Mouse (Mus musculus) liver (tissue): ENCODE measurements around the gene Ctla4.

Experiments
- DNase-seq: peaks from one replicate; pipeline ENCODE4 v3.0.0-alpha.2; 2020; ENCODE audit warnings: mixed read lengths

Gene Ctla4

GRCm38 (mm10) chr1:60930397-60930796 is 43.6 kb downstream of the Ctla4 start:
- DNase-seq: no peak

- DNase-seq: no peak
Observed at GRCm38 (mm10) chr1:60935968-60936581, 49.3 kb downstream of the Ctla4 start.

- DNase-seq: no peak
Observed at GRCm38 (mm10) chr1:60936963-60937711, 50.3 kb downstream of the Ctla4 start.

- no peak for DNase-seq
Observed at GRCm38 (mm10) chr1:60938256-60938655, 51.5 kb downstream of the Ctla4 start.

- no peak for DNase-seq
Observed at GRCm38 (mm10) chr1:60938974-60939373, 52.2 kb downstream of the Ctla4 start.

GRCm38 (mm10) chr1:60940023-60940422 is 53.2 kb downstream of the Ctla4 start:
- no peak for DNase-seq

GRCm38 (mm10) chr1:60940620-60941019 is 53.8 kb downstream of the Ctla4 start:
- no peak for DNase-seq

GRCm38 (mm10) chr1:60941056-60942048 is 54.6 kb downstream of the Ctla4 start:
- DNase-seq: no peak

- DNase-seq: no peak
Observed at GRCm38 (mm10) chr1:60942921-60943320, 56.1 kb downstream of the Ctla4 start.

GRCm38 (mm10) chr1:60945633-60946401 is 59.0 kb downstream of the Ctla4 start:
- no peak for DNase-seq

- no peak for DNase-seq
Observed at GRCm38 (mm10) chr1:60948112-60948511, 61.3 kb downstream of the Ctla4 start.

- no peak for DNase-seq
Observed at GRCm38 (mm10) chr1:60952958-60953357, 66.2 kb downstream of the Ctla4 start.

- no peak for DNase-seq
Observed at GRCm38 (mm10) chr1:60953686-60954085, 66.9 kb downstream of the Ctla4 start.

- no peak for DNase-seq
Observed at GRCm38 (mm10) chr1:60954759-60955158, 68.0 kb downstream of the Ctla4 start.

GRCm38 (mm10) chr1:60955186-60955585 is 68.4 kb downstream of the Ctla4 start:
- no peak for DNase-seq

- no peak for DNase-seq
Observed at GRCm38 (mm10) chr1:60956196-60956595, 69.4 kb downstream of the Ctla4 start.

GRCm38 (mm10) chr1:60958287-60958686 is 71.5 kb downstream of the Ctla4 start:
- DNase-seq: no peak

- DNase-seq: no peak
Observed at GRCm38 (mm10) chr1:60959246-60959645, 72.4 kb downstream of the Ctla4 start.

GRCm38 (mm10) chr1:60960451-60960850 is 73.7 kb downstream of the Ctla4 start:
- DNase-seq: peak; percentile 47

- DNase-seq: peak; percentile 24
Observed at GRCm38 (mm10) chr1:60961080-60961479, 74.3 kb downstream of the Ctla4 start.

- no peak for DNase-seq
Observed at GRCm38 (mm10) chr1:60962095-60962494, 75.3 kb downstream of the Ctla4 start.
